Mouse (Mus musculus) neural tube, embryonic 12.5 days (tissue): Measurements from ENCODE around the gene 1700030K09Rik. TPM values are rescaled to one million over a fixed set of nuclear protein-coding genes. Genes with fewer than 3 reads are reported as not detected.

Source experiments
- ATAC-seq: fragments of 200-750 bp; cut with Nextera tagmentation; 2 replicates; pipeline ENCODE4 v1.8.0; 2017; ENCODE audit warnings: low read depth, mild to moderate bottlenecking, moderate TSS enrichment, moderate library complexity; ENCODE audit not compliant: low FRiP score
- H3K27ac ChIP-seq: fragments of 300-500 bp; sonication (generic); 2 replicates; pipeline ENCODE4 v1.5.1; 2016
- H3K27me3 ChIP-seq: fragments of 300-500 bp; sonication (generic); replicated peaks from 2 replicates; pipeline ENCODE4 v1.6.1; 2016; ENCODE audit warnings: mild to moderate bottlenecking
- H3K36me3 ChIP-seq: fragments of 300-500 bp; sonication (generic); 2 replicates; pipeline ENCODE4 v1.6.1; 2016; ENCODE audit warnings: mild to moderate bottlenecking
- H3K4me1 ChIP-seq: fragments of 300-500 bp; sonication (generic); 2 replicates; pipeline ENCODE4 v1.6.1; 2016
- H3K4me2 ChIP-seq: fragments of 300-500 bp; sonication (generic); replicated peaks from 2 replicates; pipeline ENCODE4 v1.6.1; 2016; ENCODE audit warnings: mild to moderate bottlenecking
- H3K4me3 ChIP-seq: fragments of 300-500 bp; sonication (generic); 2 replicates; pipeline ENCODE4 v1.5.1; 2016
- H3K9ac ChIP-seq: fragments of 300-500 bp; sonication (generic); 2 replicates; pipeline ENCODE4 v1.6.1; 2016; ENCODE audit warnings: mild to moderate bottlenecking
- H3K9me3 ChIP-seq: fragments of 300-500 bp; sonication (generic); 2 replicates; pipeline ENCODE4 v1.6.1; 2016; ENCODE audit warnings: mild to moderate bottlenecking
- WGBS: fragments of 180-500 bp; shearing (Covaris S2); methylation state at CpG from one replicate; pipeline ENCODE4 v1.1.7; 2016; 5-methylcytosine and 5-hydroxymethylcytosine counted together
- polyA plus RNA-seq: library from polyadenylated mRNA; unstranded; fragments of >200 nt; fragmentation: Nextera tagmentation; extraction: Ambion mirVana; gene quantifications from 2 replicates; pipeline ENCODE4 v1.2.1, GENCODE M21; 2016

Gene 1700030K09Rik
- polyA plus RNA-seq, 1 experiment from 2014 or later, result 16.7 TPM

DNA sequence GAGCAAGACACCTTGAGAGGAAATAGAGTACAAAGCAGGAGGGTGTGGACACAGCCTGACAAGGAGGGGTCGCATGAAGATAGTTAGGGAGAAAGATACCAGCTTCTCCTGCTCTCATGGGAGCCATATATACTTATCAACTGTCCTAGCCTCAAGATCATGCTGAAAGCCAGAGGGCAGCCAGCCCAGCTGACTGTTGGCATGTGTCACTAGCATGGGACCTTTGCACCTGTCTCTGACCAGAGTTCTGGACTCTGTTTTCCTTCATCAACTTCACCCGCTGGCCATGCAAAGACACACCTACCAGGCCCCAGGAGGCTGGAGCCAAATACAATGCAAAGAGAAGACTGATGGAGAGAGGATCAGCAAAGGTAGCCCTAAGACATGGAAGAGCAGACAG lies 25.6 kb downstream of the 1700030K09Rik start:
- Histone ChIP-seq H3K27me3 (no peaks in the 10 kb centered on the region), H3K27ac (no peak overlapping the region), H3K36me3 (peaks cover 86% of the 10 kb centered on the region), H3K4me1 (peaks cover 2% of the 10 kb centered on the region), H3K4me2 (no peak overlapping the region), H3K9me3 (no peaks in the 10 kb centered on the region), H3K9ac (no peak overlapping the region), H3K4me3 (no peak overlapping the region)
- ATAC-seq, result no peak
- WGBS, result 95% methylated on average over 2 of the region's 2 CpGs

DNA sequence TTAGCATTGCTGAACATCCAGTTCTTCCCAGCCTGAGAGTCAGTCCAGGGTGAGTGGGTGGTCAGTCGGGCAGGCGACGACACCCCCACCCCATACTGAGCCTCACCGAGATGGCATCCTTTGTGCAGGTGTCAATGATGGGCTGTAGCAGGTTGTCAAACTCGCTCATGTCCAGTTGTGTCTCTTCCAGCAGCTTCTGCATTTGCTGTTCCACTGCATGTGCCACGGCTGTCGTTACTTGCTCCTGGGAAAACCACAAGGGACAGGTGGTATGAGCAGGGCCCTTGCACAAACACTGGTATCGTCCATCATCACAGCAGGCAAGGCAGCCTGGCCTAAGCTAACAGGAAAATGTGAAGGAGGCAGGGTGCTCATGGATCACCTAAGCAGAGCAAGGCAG lies 26.3 kb downstream of the 1700030K09Rik start:
- 94% methylated on average over 8 of the region's 8 CpGs for WGBS

DNA sequence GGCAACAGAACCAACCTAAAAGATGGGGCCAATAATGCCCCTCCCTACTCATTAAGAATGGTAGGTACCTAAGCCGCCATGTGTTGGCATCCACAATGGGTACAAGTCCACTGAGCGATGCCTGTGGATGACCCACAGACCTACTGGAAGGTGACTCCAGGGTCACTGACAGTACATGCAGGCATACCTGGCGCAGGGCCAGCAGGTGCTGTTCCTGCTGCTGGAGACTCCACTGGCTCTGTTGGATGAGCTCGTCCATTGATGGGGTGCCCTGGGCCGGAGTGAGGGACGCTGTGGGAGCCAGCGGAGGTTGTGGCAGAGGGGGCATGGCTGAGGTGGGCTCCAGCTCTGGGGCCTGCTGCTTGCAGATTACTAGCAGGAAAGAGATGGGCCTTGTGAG lies 27.0 kb downstream of the 1700030K09Rik start:
- Histone ChIP-seq H3K9me3 (no peaks in the 10 kb centered on the region), H3K4me2 (no peak overlapping the region), H3K36me3 (peaks cover 72% of the 10 kb centered on the region), H3K27me3 (no peaks in the 10 kb centered on the region), H3K4me3 (no peak overlapping the region), H3K9ac (no peak overlapping the region), H3K4me1 (peaks cover 5% of the 10 kb centered on the region), H3K27ac (no peak overlapping the region)
- no peak for ATAC-seq
- WGBS, result over 99% methylated on average over 7 of the region's 7 CpGs

More for the DNA sequence above, 26.3 kb downstream of the 1700030K09Rik start:
- no peaks in the 10 kb centered on the region for H3K27me3 ChIP-seq
- no peak overlapping the region for H3K27ac ChIP-seq
- no peak for ATAC-seq
- H3K36me3 ChIP-seq, result peaks cover 79% of the 10 kb centered on the region
- H3K9ac ChIP-seq, result no peak overlapping the region
- no peak overlapping the region for H3K4me2 ChIP-seq
- H3K9me3 ChIP-seq, result no peaks in the 10 kb centered on the region
- H3K4me1 ChIP-seq, result peaks cover 4% of the 10 kb centered on the region
- H3K4me3 ChIP-seq, result no peak overlapping the region

DNA sequence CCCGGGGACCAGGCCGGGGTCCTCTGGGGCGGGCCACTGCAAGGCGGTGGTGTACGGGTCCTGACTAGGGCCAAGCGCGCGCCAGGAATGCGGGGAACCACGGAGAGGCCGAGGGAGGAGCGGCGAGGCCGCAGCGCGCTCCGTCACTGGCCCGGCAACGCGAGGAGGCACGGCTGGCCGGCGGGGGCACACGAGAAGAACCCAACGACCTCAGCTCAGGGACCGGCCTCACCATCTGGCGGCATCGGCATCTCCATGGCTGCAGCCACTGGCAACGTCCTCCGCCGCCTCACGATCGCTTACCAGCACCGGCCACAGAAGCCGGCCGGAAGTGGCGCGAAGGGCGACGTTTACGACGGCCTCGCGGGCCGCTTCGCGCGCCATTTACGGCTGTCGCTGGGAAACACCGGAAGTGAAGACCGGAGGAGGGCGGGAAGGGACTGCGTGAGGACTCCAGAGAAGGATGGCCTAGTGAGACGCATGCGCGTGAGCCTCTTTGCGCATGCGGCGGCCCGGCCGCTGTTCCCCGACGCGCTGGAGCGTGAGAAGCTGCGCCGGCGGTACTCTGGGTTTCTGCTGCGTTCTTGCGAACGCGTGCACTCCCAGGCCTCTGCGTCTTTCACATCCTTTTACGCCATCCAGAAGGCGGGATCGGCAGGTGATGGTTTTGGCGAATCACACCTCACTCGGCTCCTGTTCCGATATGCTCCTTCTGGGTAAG lies 31.3 kb downstream of the 1700030K09Rik start, which contains the start of gene Cherp:
Gene Cherp (minus strand): TSS at position 401 of the 721 bp plus-strand sequence.
- Histone ChIP-seq H3K36me3 (peaks cover 29% of the 10 kb centered on the region), H3K4me2 (peak within 1 kb of the TSS; percentile 99), H3K27ac (peak within 1 kb of the TSS; percentile 74), H3K9me3 (no peaks in the 10 kb centered on the region), H3K4me1 (peaks cover 12% of the 10 kb centered on the region), H3K4me3 (peak within 1 kb of the TSS; percentile 90), H3K9ac (peak within 1 kb of the TSS; percentile 89), H3K27me3 (no peaks in the 10 kb centered on the region)
- ATAC-seq, result peak; percentile 98
- under 1% methylated on average over 80 of the region's 80 CpGs for WGBS

DNA sequence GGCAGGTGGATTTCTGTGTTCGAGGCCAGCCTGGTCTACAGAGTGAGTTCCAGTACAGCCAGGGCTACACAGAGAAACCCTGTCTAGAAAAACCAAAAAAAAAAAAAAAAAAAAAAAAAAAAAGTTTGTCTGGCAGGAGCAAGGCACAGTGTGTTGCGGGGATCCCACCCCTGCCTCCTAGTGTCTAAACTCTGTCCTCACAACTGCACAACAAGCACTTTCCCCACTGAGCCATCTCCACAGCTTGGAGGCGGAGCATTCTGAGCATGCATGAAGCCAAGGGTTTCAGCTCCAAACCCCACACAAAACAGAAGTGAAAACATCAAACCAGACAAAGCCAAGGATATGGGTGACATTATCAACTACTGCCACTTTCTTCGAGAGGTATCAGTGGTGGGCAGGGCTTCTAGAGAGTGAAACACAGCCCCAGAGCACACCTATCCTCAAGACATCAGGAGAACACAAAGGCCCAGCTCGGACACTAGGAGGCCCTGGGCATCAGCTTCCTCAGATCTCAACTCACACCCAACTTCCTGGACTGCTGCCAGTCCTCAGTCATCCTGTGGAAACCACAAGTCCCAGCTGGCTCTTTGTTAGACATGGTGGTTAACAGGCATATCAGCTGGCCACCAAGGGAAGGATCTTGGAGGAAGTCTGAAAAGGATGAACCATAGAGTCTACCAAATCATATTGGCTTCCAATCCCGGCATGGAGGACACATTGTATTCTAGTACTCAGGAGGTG lies 41.9 kb downstream of the 1700030K09Rik start:
- ATAC-seq, result no peak
- no peak overlapping the region for H3K9ac ChIP-seq
- no peaks in the 10 kb centered on the region for H3K27me3 ChIP-seq
- peaks cover 56% of the 10 kb centered on the region for H3K36me3 ChIP-seq
- H3K4me2 ChIP-seq, result no peak overlapping the region
- no peaks in the 10 kb centered on the region for H3K4me1 ChIP-seq
- WGBS, result 91% methylated on average over 6 of the region's 6 CpGs
- H3K27ac ChIP-seq, result no peak overlapping the region
- H3K4me3 ChIP-seq, result no peak overlapping the region
- no peaks in the 10 kb centered on the region for H3K9me3 ChIP-seq

DNA sequence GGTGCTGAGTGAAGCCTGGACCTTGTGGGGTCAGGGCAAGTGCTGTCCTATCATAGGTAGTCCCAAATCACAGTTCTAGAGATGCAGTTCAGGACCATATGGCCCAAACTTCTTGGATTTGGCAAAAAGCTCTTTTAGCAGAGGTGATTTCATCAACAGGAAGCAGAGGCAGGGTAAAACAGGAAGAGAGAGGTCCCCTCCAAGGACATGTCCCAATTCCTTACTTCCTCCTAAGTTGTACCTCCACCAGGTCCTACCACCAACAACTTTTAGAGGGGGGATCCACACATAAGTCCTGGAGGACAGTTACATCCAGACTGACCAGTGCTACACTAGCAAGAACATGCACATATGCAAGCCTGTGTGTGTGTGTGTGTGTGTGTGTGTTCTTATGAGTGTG lies 43.3 kb downstream of the 1700030K09Rik start:
- H3K4me3 ChIP-seq, result no peak overlapping the region
- no peak for ATAC-seq
- H3K4me1 ChIP-seq, result peaks cover 10% of the 10 kb centered on the region
- no peak overlapping the region for H3K27ac ChIP-seq
- no peaks in the 10 kb centered on the region for H3K27me3 ChIP-seq
- no peak overlapping the region for H3K9ac ChIP-seq
- no peak overlapping the region for H3K4me2 ChIP-seq
- H3K36me3 ChIP-seq, result peaks cover 52% of the 10 kb centered on the region
- no peaks in the 10 kb centered on the region for H3K9me3 ChIP-seq

DNA sequence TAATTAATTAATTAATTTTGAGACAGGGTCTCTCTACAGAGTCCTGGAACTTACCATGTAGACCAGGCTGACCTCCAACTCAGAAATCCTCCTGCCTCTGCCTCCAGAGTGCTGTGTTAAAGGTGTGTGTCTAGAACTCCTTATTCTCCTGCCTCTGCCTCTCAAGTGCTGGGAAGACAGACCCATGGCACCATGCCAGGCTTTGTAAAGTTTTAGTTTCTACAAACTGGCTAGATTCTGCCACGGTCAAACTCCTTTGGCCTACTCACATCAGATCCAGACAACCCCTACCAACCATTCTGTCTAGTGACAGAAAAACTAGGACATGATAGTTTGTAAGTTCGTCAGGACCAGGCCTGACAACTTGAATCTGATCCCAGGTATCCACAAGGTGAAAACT lies 47.3 kb downstream of the 1700030K09Rik start:
- H3K9me3 ChIP-seq, result no peaks in the 10 kb centered on the region
- peaks cover 16% of the 10 kb centered on the region for H3K4me1 ChIP-seq
- 89% methylated on average over 2 of the region's 2 CpGs for WGBS
- no peaks in the 10 kb centered on the region for H3K27me3 ChIP-seq
- H3K4me3 ChIP-seq, result peak overlapping the region; percentile 91; the same call in 1 of the 2 replicates
- no peak overlapping the region for H3K27ac ChIP-seq
- H3K4me2 ChIP-seq, result peak overlapping the region; percentile 93
- peaks cover 37% of the 10 kb centered on the region for H3K36me3 ChIP-seq
- no peak overlapping the region for H3K9ac ChIP-seq
- no peak for ATAC-seq

DNA sequence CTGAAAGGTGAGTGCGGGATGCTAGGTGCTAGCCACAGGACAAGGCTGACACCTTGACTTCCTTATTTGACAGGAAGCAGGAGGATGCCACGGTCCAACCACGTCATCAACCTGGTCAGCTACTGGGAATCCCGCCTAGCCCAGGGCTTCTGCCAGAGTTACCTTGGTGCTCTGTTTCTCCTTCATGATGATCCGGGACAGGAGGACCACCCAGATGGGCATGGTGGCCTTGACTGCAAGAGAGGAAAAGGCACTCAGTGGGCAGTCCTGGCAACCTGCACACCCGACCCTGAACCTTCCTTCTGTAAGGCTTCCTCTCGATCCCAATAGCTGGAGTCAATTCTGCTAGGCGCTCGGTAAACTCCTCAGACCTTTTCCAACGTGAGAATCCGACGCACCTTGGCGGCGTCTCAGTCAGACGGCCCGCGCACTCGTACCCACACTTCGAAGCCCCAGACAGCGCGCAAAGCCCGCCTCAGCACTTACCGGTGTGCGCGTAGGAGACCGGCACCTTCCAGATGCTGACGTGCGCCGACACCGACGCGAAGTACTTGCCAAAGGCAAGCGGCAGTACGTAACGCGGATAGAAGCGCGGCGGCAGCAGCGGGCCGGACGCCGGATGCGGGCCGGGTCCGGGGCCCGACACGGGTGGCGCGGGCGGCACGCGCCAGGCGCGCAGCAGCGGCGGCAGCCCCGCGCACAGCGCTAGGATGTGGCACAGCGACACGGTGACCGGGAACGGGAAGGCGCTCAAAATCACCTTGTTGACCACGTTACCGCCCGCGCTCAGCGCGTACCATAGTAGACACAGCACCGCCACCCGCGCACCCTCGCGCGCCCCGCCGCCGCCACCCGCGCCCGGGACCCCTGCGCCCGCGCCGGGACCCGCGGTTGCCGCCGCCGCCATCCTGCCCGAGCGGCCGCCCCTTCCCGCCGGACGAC lies 48.3 kb downstream of the 1700030K09Rik start, which contains the start of gene Slc35e1:
Gene Slc35e1 (minus strand): TSS at position 935 of the 942 bp plus-strand sequence.
- Histone ChIP-seq H3K9ac (peak within 1 kb of the TSS; percentile 87), H3K4me2 (peak within 1 kb of the TSS; percentile 93), H3K27ac (peak within 1 kb of the TSS; percentile 20; the same call in 1 of the 2 replicates), H3K27me3 (no peaks in the 10 kb centered on the region), H3K4me3 (peak within 1 kb of the TSS; percentile 91), H3K4me1 (peaks cover 16% of the 10 kb centered on the region), H3K9me3 (no peaks in the 10 kb centered on the region), H3K36me3 (peaks cover 39% of the 10 kb centered on the region)
- ATAC-seq, result peak; percentile 77
- WGBS, result under 1% methylated on average over 84 of the region's 98 CpGs

DNA sequence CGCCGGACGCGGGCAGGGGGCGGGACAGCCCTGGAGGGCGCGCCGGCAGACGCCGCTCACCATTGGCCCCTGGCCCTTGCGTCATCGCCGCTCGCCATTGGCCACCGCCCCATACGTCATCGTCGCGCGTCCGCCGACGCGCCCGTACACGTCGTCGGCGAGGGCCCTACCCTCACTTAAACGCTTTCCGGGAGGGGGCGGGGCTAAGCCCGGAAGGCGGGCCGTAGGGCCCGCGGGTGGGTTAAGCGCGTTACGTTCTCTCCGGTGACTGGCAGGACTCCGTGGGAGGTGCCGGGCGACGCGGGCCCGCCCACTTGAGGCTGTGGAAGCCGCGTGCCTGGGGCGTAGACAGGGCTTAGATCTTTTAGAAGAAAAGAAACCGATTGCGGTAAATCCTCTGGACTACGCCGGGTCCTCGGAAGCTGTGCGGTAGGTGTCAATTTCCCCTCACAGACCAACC lies 49.0 kb downstream of the 1700030K09Rik start:
- H3K4me2 ChIP-seq, result peak overlapping the region; percentile 93
- H3K36me3 ChIP-seq, result peaks cover 40% of the 10 kb centered on the region
- H3K4me1 ChIP-seq, result peaks cover 16% of the 10 kb centered on the region
- ATAC-seq, result peak; percentile 96
- peak overlapping the region; percentile 87 for H3K9ac ChIP-seq
- WGBS, result under 1% methylated on average over 55 of the region's 56 CpGs
- H3K9me3 ChIP-seq, result no peaks in the 10 kb centered on the region
- no peaks in the 10 kb centered on the region for H3K27me3 ChIP-seq
- 0 out of 2 replicates have a peak overlapping the region, but pooled peaks have one; percentile 3 for H3K27ac ChIP-seq
- peak overlapping the region; percentile 91 for H3K4me3 ChIP-seq

DNA sequence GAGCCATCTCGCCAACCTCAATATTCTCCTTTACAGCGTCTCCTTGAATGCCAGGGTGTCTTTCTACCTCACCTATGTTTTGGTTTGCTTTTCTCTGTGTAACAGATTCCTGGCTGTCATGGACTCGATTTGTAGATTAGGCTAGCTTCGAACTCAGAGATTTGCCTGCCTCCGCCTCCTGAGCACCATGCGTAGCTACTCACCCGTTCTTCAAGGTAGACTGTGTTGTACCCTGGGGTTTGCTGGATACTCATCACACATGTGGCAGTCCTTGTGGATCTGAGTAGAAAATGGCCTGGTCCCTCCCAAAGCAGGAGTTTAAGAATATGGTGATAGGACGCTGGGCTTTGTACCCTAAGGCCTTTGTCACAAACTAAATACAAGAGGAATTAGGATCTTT lies 49.7 kb downstream of the 1700030K09Rik start:
- H3K9ac ChIP-seq, result peak overlapping the region; percentile 65
- peak overlapping the region; percentile 91 for H3K4me3 ChIP-seq
- 16% methylated on average over 8 of the region's 8 CpGs for WGBS
- H3K27ac ChIP-seq, result 0 out of 2 replicates have a peak overlapping the region, but pooled peaks have one; percentile 3
- H3K9me3 ChIP-seq, result no peaks in the 10 kb centered on the region
- peaks cover 16% of the 10 kb centered on the region for H3K4me1 ChIP-seq
- H3K4me2 ChIP-seq, result peak overlapping the region; percentile 76
- no peak for ATAC-seq
- H3K36me3 ChIP-seq, result peaks cover 34% of the 10 kb centered on the region
- H3K27me3 ChIP-seq, result no peaks in the 10 kb centered on the region

DNA sequence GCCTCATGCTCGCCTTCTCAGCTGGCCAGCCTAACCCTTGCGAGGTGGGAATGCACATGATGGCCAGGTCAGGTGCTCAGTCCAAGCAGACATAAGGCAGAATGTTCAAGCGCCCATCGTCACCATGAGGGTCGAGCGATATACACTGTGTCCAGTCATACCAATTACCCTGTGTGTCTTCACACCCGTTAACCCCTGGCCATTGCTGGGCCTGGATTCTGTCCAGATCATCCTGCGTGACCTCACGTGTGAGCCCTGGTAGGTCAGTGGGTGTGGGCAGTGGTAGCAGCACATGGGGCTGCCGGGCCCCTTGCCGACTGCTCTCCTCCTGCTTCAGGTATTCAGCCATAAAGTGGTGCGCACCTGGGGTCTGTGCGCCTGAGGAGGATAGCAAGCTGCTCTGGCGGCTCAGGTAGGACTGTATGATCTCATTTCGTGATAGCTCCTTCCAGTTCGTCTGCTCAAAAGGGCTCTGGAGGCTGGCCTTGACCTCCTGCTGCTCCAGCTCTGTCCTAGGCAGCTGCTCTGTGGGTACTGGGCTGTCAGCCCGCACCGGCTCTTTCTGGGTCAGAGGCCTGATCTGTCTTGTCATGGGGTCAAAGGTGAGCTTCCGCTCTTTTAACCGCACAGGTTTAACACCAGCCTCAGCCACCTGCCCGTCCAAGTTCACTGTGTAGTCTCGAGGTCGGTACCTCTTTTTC lies 51.9 kb downstream of the 1700030K09Rik start:
- Histone ChIP-seq H3K4me3 (no peak overlapping the region), H3K4me1 (peaks cover 16% of the 10 kb centered on the region), H3K4me2 (no peak overlapping the region), H3K36me3 (peaks cover 24% of the 10 kb centered on the region), H3K27me3 (no peaks in the 10 kb centered on the region), H3K27ac (no peak overlapping the region), H3K9me3 (no peaks in the 10 kb centered on the region), H3K9ac (no peak overlapping the region)
- 89% methylated on average over 23 of the region's 23 CpGs for WGBS
- no peak for ATAC-seq
